Mouse (Mus musculus): ENCODE measurements around the gene Aqp3. TPM values are rescaled to one million over a fixed set of nuclear protein-coding genes. Genes with fewer than 3 reads are reported as not detected.

Aqp3 gene
- polyA plus RNA-seq, 1 experiment, result 6.7 TPM

DNA sequence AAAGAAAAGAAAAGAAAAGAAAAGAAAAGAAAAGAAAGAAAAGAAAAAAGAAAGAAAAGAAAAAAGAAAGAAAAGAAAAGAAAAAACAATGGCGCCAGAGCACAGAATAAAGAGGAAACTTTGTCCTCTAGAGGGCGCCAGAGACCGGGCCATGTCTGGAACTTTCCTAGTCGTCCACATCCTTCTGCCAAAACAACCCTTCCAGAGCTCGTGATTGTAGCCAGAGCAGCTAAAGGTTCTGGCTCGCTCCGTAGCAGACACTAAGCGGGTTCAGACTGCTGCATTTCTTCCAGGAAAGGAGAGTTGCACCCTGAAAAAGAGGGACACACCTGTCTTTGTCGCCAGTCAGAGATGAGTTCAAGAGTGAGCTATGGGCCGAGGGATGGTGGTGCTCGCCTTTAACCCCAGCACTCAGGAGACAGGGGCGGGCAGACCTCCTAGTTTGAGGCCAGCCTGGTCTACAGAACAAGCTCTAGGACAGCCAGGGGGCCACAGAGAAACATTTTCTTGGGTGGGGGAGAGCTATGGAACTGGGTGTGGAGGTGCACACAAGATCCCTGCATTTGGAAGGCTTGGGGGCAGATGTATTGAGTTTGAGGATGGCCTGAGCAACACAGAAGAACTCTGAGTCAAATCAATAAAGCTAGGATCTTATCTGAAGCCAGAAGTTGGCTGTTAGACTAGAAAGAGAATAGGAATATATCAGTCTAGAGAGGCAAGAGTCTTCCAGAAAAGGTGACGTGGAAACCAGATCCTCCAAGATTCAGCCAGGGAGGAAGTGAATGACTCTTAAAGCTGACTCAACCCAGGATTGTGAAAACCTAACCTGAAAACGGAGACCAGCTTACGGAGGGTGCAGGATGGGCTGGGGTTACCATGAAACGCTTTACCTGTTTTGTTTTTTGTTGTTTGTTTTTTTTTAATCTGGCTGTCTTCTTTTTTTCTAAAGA lies 47.0 kb downstream of the Aqp3 start:
- H3K27ac ChIP-seq (ENCODE audit: control insufficient read depth, insufficient read depth, low read depth, low read length), result no peak overlapping the region
- TF ChIP-seq CTCF (IDR thresholded peaks at IDR 0.05; ENCODE audit: control insufficient read depth, insufficient read depth, insufficient replicate concordance, low read depth, low read length) (peak; percentile 55; the same call in 1 of the 2 replicates), POLR2A (IDR thresholded peaks at IDR 0.05; ENCODE audit: control insufficient read depth, low read depth, low read length) (no peak)
- H3K4me3 ChIP-seq (ENCODE audit: control insufficient read depth, low read depth, low read length), result peak overlapping the region; percentile 75
- H3K4me1 ChIP-seq (ENCODE audit: control insufficient read depth, insufficient read depth, low read length), result peaks cover 12% of the 10 kb centered on the region
- H3K27me3 ChIP-seq (ENCODE audit: control insufficient read depth, insufficient read depth, low read length), result no peaks in the 10 kb centered on the region
- H3K36me3 ChIP-seq (ENCODE audit: control insufficient read depth, insufficient read depth, low read length), result no peaks in the 10 kb centered on the region

DNA sequence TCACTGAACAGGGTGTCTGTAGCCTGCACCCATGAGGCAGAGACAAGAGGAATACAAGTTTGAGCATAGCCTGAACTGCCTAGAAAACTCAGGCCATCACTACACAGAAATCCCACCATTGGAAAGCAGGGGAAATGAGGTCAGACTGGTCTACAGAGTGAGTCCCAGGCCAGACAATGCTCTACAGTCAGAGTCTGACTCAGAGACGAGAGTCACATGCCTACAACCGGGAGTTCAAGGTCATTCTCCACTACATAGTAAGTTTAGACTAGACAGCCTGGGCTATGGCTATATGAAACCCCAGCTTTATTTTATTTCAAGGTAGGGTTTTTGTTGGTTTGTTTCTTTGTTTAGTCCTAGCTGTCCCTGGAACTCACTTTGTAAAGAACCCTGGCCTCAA lies 49.1 kb downstream of the Aqp3 start:
- Histone ChIP-seq H3K4me3 (ENCODE audit: control insufficient read depth, low read depth, low read length) (peak overlapping the region; percentile 89), H3K27me3 (ENCODE audit: control insufficient read depth, insufficient read depth, low read length) (no peaks in the 10 kb centered on the region), H3K36me3 (ENCODE audit: control insufficient read depth, insufficient read depth, low read length) (no peaks in the 10 kb centered on the region), H3K4me1 (ENCODE audit: control insufficient read depth, insufficient read depth, low read length) (peaks cover 5% of the 10 kb centered on the region; the same call in 1 of the 2 replicates), H3K27ac (ENCODE audit: control insufficient read depth, insufficient read depth, low read depth, low read length) (no peak overlapping the region; the same call in 1 of the 2 replicates)
- TF ChIP-seq CTCF (IDR thresholded peaks at IDR 0.05; ENCODE audit: control insufficient read depth, insufficient read depth, insufficient replicate concordance, low read depth, low read length) (no peak), POLR2A (IDR thresholded peaks at IDR 0.05; ENCODE audit: control insufficient read depth, low read depth, low read length) (no peak)

DNA sequence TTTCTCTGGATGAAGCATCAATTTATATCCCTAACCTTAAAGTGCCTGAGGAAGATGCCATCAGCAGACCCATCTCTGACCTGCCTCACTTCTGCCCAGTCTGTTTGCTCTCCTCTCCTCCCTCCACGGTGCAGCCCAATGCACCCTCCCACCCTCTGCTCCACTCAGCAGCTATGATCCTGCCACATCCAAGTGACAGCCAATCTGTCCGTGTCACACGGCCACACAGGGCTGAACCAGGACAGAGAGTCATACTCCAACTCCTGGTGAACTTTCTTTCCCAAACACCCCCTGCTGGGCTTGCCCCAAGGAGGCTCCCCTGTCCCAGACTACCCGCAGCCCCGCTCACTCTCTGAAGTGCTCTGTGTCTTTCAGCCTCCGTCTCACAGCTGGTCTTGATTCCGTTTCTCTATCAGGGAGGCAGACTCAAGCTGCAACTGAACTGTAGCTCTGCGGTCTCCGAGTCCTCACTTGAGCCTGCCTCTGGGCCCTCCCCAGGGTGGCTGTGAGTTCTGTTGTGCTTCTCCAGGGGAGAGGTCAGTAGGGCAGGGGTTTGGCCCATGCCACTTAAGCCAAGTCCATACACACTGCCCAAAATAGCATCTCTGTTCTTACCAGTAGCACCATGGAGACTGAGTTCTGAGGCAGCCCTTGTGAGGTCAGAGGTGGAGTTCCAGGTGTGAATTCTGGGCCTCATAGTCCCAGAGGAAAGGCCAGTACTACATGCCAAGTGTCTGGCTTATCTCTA lies 50.3 kb downstream of the Aqp3 start, which contains the start of gene Aqp7:
Aqp7 (minus strand) TSS at position 616 of the 748 bp plus-strand sequence.
- Histone ChIP-seq H3K4me3 (ENCODE audit: control insufficient read depth, low read depth, low read length) (peak within 1 kb of the TSS; percentile 89), H3K27me3 (ENCODE audit: control insufficient read depth, insufficient read depth, low read length) (no peaks in the 10 kb centered on the region), H3K27ac (ENCODE audit: control insufficient read depth, insufficient read depth, low read depth, low read length) (peak within 1 kb of the TSS; percentile 39; the same call in 1 of the 2 replicates), H3K4me1 (ENCODE audit: control insufficient read depth, insufficient read depth, low read length) (peaks cover 5% of the 10 kb centered on the region; the same call in 1 of the 2 replicates), H3K36me3 (ENCODE audit: control insufficient read depth, insufficient read depth, low read length) (no peaks in the 10 kb centered on the region)
- peak; percentile 62 for TF ChIP-seq POLR2A (IDR thresholded peaks at IDR 0.05; ENCODE audit: control insufficient read depth, low read depth, low read length)
- no peak for TF ChIP-seq CTCF (IDR thresholded peaks at IDR 0.05; ENCODE audit: control insufficient read depth, insufficient read depth, insufficient replicate concordance, low read depth, low read length)

DNA sequence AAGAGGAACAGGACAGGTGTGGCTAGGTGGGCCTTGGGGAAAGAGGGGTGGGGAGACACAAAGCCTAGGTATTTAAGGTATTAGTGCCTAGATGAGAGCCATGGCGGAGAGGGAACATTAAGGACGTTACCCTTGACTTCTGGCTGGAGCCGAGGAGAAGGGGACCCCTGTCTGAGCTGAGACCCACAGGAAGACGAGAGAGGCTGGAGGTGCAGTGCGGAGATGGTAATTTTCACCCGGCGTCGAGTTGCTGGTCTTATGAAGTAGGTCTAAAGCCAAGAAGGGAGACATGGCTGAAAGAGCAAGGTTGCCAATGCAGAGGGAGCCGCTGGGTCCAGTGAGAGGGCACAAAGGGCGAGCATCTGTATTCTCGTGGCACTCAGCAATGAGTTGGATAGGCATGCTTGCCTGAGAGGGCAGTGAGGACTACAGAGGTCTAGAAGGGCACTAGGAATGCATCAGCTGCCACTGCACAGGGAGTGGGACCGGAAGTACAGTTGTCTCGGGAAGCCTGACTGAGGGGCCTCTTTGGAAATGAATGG lies 51.7 kb downstream of the Aqp3 start:
- no peak for TF ChIP-seq POLR2A (IDR thresholded peaks at IDR 0.05; ENCODE audit: control insufficient read depth, low read depth, low read length)
- no peak for TF ChIP-seq CTCF (IDR thresholded peaks at IDR 0.05; ENCODE audit: control insufficient read depth, insufficient read depth, insufficient replicate concordance, low read depth, low read length)
- H3K4me3 ChIP-seq (ENCODE audit: control insufficient read depth, low read depth, low read length), result peak overlapping the region; percentile 89
- no peak overlapping the region for H3K27ac ChIP-seq (ENCODE audit: control insufficient read depth, insufficient read depth, low read depth, low read length)
- no peaks in the 10 kb centered on the region for H3K36me3 ChIP-seq (ENCODE audit: control insufficient read depth, insufficient read depth, low read length)
- H3K4me1 ChIP-seq (ENCODE audit: control insufficient read depth, insufficient read depth, low read length), result peaks cover 8% of the 10 kb centered on the region; the same call in 1 of the 2 replicates
- H3K27me3 ChIP-seq (ENCODE audit: control insufficient read depth, insufficient read depth, low read length), result no peaks in the 10 kb centered on the region

DNA sequence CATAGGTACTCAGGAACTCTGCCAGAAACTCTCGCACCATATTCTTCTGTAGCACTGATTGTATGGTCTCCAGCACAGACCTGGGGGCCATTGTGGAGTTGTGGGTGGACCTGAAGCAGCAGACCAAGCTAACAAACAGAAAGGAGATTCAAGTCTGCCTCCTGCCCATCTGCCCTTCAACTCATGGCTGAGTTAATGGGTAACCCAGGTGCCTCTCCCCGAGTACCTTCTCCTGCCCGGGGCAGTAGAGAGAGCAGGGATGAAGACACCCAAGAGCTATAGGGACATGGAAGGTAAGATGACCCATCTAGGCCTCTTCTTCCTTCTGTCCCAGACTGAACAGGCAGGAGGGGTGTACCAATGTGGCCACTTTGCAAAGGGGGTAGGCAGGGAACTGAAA lies 52.7 kb downstream of the Aqp3 start:
- no peaks in the 10 kb centered on the region for H3K27me3 ChIP-seq (ENCODE audit: control insufficient read depth, insufficient read depth, low read length)
- H3K4me1 ChIP-seq (ENCODE audit: control insufficient read depth, insufficient read depth, low read length), result peaks cover 8% of the 10 kb centered on the region; the same call in 1 of the 2 replicates
- no peaks in the 10 kb centered on the region for H3K36me3 ChIP-seq (ENCODE audit: control insufficient read depth, insufficient read depth, low read length)
- peak overlapping the region; percentile 89 for H3K4me3 ChIP-seq (ENCODE audit: control insufficient read depth, low read depth, low read length)
- H3K27ac ChIP-seq (ENCODE audit: control insufficient read depth, insufficient read depth, low read depth, low read length), result no peak overlapping the region
- TF ChIP-seq POLR2A (IDR thresholded peaks at IDR 0.05; ENCODE audit: control insufficient read depth, low read depth, low read length), result no peak
- no peak for TF ChIP-seq CTCF (IDR thresholded peaks at IDR 0.05; ENCODE audit: control insufficient read depth, insufficient read depth, insufficient replicate concordance, low read depth, low read length)

DNA sequence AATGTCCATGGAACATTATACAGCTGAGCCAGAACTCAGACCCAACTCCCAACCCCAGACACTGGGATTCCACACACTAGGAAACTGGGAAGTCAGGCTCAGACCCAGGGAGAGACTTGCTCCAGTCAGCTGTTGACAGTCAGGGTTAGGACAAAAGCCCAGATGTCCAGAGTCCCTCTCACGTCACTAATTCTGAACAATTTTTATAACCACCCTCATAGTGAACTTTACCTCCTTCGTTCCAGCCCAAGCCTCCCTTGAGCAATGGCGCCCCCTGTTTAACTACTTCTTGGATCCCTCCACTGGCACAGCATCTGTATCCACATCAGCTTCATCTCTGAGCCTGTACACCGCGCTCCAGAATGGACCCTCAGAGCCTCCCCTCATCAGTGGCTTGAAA lies 54.0 kb downstream of the Aqp3 start:
- no peak for TF ChIP-seq CTCF (IDR thresholded peaks at IDR 0.05; ENCODE audit: control insufficient read depth, insufficient read depth, insufficient replicate concordance, low read depth, low read length)
- TF ChIP-seq POLR2A (IDR thresholded peaks at IDR 0.05; ENCODE audit: control insufficient read depth, low read depth, low read length), result no peak
- no peaks in the 10 kb centered on the region for H3K27me3 ChIP-seq (ENCODE audit: control insufficient read depth, insufficient read depth, low read length)
- no peaks in the 10 kb centered on the region for H3K36me3 ChIP-seq (ENCODE audit: control insufficient read depth, insufficient read depth, low read length)

More for the DNA sequence above, 54.0 kb downstream of the Aqp3 start:
- Histone ChIP-seq H3K27ac (ENCODE audit: control insufficient read depth, insufficient read depth, low read depth, low read length) (no peak overlapping the region), H3K4me3 (ENCODE audit: control insufficient read depth, low read depth, low read length) (peak overlapping the region; percentile 89; the same call in 1 of the 2 replicates), H3K4me1 (ENCODE audit: control insufficient read depth, insufficient read depth, low read length) (peaks cover 8% of the 10 kb centered on the region; the same call in 1 of the 2 replicates)
